Mouse (Mus musculus) embryonic facial prominence, embryonic 12.5 days (tissue): ENCODE measurements around the gene Ap2a1. TPM values are rescaled to one million over a fixed set of nuclear protein-coding genes. Genes with fewer than 3 reads are reported as not detected.

Source experiments
- ATAC-seq: fragments of 200-750 bp; cut with Nextera tagmentation; 2 replicates; pipeline ENCODE4 v1.8.0; 2017; ENCODE audit not compliant: insufficient number of reproducible peaks, insufficient read depth, low FRiP score, low TSS enrichment
- H3K27ac ChIP-seq: fragments of 300-500 bp; sonication (generic); 2 replicates; pipeline ENCODE4 v1.5.1; 2016; ENCODE audit warnings: mild to moderate bottlenecking
- H3K27me3 ChIP-seq: fragments of 300-500 bp; sonication (generic); 2 replicates; pipeline ENCODE4 v1.6.1; 2016; ENCODE audit warnings: mild to moderate bottlenecking, moderate library complexity
- H3K36me3 ChIP-seq: fragments of 300-500 bp; sonication (generic); 2 replicates; pipeline ENCODE4 v1.6.1; 2016; ENCODE audit warnings: mild to moderate bottlenecking
- H3K4me1 ChIP-seq: fragments of 300-500 bp; sonication (generic); 2 replicates; pipeline ENCODE4 v1.6.1; 2016
- H3K4me2 ChIP-seq: fragments of 300-500 bp; sonication (generic); replicated peaks from 2 replicates; pipeline ENCODE4 v1.6.1; 2016; ENCODE audit warnings: mild to moderate bottlenecking, moderate library complexity
- H3K4me3 ChIP-seq: fragments of 300-500 bp; sonication (generic); 2 replicates; pipeline ENCODE4 v1.5.1; 2016; ENCODE audit warnings: mild to moderate bottlenecking
- H3K9ac ChIP-seq: fragments of 300-500 bp; sonication (generic); 2 replicates; pipeline ENCODE4 v1.6.1; 2016; ENCODE audit warnings: mild to moderate bottlenecking, moderate library complexity
- H3K9me3 ChIP-seq: fragments of 300-500 bp; sonication (generic); 2 replicates; pipeline ENCODE4 v1.6.1; 2016; ENCODE audit warnings: mild to moderate bottlenecking, moderate library complexity
- WGBS: fragments of 180-500 bp; shearing (Covaris S2); methylation state at CpG from one replicate; pipeline ENCODE4 v1.1.7; 2016; 5-methylcytosine and 5-hydroxymethylcytosine counted together
- polyA plus RNA-seq: library from polyadenylated mRNA; unstranded; fragments of >200 nt; fragmentation: Nextera tagmentation; extraction: Ambion mirVana; gene quantifications from 2 replicates; pipeline ENCODE4 v1.2.1, GENCODE M21; 2016

Gene Ap2a1
- polyA plus RNA-seq, 1 experiment from 2014 or later, result 84.7 TPM

DNA sequence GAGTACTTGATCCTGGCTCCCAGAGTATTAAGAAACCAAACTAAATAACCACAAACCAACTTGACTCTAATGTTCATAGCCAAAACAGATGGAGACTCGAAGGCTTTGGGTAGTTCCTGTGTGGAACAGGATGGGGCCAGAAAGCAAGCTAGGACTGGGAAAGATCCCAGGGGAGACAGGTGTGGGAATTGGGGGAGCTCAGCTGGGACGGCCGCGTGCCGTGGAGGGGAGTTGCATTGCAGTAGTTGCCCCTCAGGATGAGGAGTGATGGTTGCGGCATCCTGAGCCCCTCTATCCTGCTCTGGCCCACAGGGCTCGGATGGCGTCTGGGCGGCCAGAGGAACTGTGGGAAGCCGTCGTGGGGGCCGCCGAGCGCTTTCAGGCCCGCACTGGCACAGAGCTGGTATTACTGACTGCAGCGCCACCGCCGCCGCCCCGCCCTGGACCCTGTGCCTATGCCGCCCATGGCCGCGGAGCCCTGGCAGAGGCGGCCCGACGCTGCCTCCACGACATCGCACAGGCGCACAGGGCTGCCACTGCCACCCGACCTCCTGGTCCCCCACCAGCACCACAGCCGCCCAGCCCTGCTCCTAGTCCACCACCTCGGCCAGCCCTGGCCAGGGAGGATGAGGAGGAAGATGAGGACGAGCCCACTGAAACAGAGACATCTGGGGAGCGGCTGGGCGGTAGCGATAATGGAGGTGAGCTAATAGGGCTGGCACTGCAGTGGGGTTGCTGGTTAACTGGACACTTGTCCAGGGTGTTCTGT lies 76.9 kb downstream of the Ap2a1 start:
- 93% methylated on average over 36 of the region's 36 CpGs for WGBS
- no peak for ATAC-seq
- H3K4me3 ChIP-seq, result 0 out of 2 replicates have a peak overlapping the region, but pooled peaks have one; percentile 5
- peaks cover 38% of the 10 kb centered on the region for H3K4me1 ChIP-seq
- H3K9ac ChIP-seq, result no peak overlapping the region
- H3K36me3 ChIP-seq, result peaks cover 13% of the 10 kb centered on the region; the same call in 1 of the 2 replicates
- H3K4me2 ChIP-seq, result no peak overlapping the region
- H3K9me3 ChIP-seq, result no peaks in the 10 kb centered on the region
- H3K27ac ChIP-seq, result 0 out of 2 replicates have a peak overlapping the region, but pooled peaks have one; percentile 25
- H3K27me3 ChIP-seq, result no peaks in the 10 kb centered on the region

DNA sequence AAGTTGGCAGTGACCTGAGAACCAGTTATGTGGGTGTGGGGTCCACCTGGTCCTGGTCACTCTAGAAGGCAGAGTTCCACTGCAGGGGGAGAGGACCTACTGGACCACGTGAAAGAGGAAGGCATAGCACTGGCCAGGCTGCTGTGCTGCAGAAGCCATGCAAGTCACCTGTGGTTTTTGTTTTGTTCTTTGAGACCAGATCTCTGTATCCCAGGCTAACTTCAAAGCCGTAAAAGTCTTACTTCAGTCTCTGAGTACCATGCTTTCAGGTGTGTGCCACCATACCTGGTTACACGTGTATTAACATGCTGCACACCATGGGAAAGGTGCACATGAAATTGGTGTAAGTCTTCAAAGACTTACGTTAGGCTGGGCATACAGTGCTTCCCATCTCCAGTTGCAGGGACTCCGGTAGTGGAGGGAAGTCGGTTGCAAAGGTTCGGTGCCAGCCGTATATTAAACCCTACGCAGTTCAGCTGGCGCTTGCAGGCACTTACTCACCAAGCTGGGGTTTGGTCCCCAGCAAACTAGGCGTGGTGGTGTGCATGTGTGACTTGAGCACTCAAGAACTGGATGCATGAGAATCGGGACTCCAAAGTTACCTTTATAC lies 77.6 kb downstream of the Ap2a1 start:
- H3K9me3 ChIP-seq, result no peaks in the 10 kb centered on the region
- peaks cover 16% of the 10 kb centered on the region for H3K36me3 ChIP-seq
- WGBS, result 92% methylated on average over 12 of the region's 12 CpGs
- peaks cover 39% of the 10 kb centered on the region for H3K4me1 ChIP-seq
- no peak overlapping the region for H3K27ac ChIP-seq
- ATAC-seq, result no peak
- H3K27me3 ChIP-seq, result no peaks in the 10 kb centered on the region
- H3K9ac ChIP-seq, result peak overlapping the region; percentile 81; the same call in 1 of the 2 replicates
- no peak overlapping the region for H3K4me2 ChIP-seq
- H3K4me3 ChIP-seq, result peak overlapping the region; percentile 77; the same call in 1 of the 2 replicates

DNA sequence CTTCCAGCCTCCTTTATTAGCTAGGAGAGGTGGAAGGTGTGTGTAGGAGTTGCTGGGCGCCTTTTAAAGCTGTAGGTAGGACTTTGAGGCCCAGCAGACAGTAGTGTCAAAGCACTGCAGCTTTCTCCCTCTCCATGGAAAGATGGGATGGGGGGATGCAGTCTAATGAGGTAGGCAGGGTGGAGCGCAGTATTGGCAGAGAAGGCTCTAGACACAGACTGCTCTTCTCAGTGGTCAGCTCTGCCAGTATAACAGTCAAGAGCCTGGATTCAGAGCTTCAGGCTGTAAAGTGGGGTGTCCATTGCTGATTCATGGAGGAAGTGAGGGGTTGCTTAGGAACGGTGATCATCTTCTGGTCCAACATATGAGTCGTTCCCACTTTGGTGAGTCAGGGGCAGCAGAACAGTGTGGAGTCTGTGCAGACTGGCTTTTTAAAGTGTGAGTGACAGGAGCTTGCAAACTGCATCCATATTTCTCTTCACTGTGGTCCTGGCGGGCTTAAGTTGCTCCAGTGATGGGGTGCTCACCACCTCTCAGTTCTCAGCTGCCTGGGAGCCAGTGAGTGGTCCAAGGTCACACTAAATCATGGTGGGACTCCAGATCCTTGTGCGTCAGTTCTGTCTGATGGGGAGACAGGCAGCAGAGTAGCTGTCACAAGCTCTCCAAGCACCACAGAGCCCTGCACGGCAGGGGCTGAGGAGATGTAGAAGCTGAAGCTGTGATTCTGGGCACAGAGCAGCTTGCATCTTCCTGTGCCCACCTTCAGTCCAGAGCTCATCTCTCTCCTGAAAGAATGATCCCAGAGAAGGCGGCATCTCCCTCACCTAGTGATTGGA lies 78.3 kb downstream of the Ap2a1 start:
- Histone ChIP-seq H3K9me3 (no peaks in the 10 kb centered on the region), H3K36me3 (peaks cover 23% of the 10 kb centered on the region), H3K27me3 (no peaks in the 10 kb centered on the region), H3K4me3 (peak overlapping the region; percentile 77), H3K27ac (peak overlapping the region; percentile 96), H3K4me1 (peaks cover 34% of the 10 kb centered on the region), H3K9ac (peak overlapping the region; percentile 81), H3K4me2 (peak overlapping the region; percentile 85)
- WGBS, result 78% methylated on average over 8 of the region's 8 CpGs
- ATAC-seq, result no peak

Other genes starting within 250 kb of the Ap2a1 start
- gene Izumo2, start 220.8 kb downstream of the Ap2a1 start, polyA plus RNA-seq, result not detected in 2 replicates
- 36.4 and 36.7 TPM in 2 replicates for gene Vrk3, start 181.1 kb downstream of the Ap2a1 start, polyA plus RNA-seq
- 2.3 and 2.6 TPM in 2 replicates for gene Zfp473, start 178.4 kb downstream of the Ap2a1 start, polyA plus RNA-seq
- 102 and 104 TPM in 2 replicates for gene Nup62, start 113.4 kb downstream of the Ap2a1 start, polyA plus RNA-seq
- 1.2 and 2.5 TPM in 2 replicates for gene Il4i1, start 113.1 kb downstream of the Ap2a1 start, polyA plus RNA-seq
- gene Atf5, start 112.8 kb downstream of the Ap2a1 start, polyA plus RNA-seq, result 5.3 and 5.8 TPM in 2 replicates
- 116 and 120 TPM in 2 replicates for gene Akt1s1, start 80.5 kb downstream of the Ap2a1 start, polyA plus RNA-seq
- 94.3 and 105 TPM in 2 replicates for gene Tbc1d17, start 80.4 kb downstream of the Ap2a1 start, polyA plus RNA-seq
- 29.0 and 30.4 TPM in 2 replicates for gene Pnkp, start 72.4 kb downstream of the Ap2a1 start, polyA plus RNA-seq
- gene Ptov1, start 59.7 kb downstream of the Ap2a1 start, polyA plus RNA-seq, result 696 and 750 TPM in 2 replicates
- gene Med25, start 36.8 kb downstream of the Ap2a1 start, polyA plus RNA-seq, result 113 and 123 TPM in 2 replicates
- gene Fuz, start 33.4 kb downstream of the Ap2a1 start, polyA plus RNA-seq, result 22.4 and 23.3 TPM in 2 replicates
- gene Tsks, start 13.7 kb upstream of the Ap2a1 start, polyA plus RNA-seq, result 0.11 and 0.19 TPM in 2 replicates
- gene Cpt1c, start 45.4 kb upstream of the Ap2a1 start, polyA plus RNA-seq, result 32.9 and 35.6 TPM in 2 replicates
- gene Prmt1, start 57.1 kb upstream of the Ap2a1 start, polyA plus RNA-seq, result 660 and 677 TPM in 2 replicates
- gene Irf3, start 68.2 kb upstream of the Ap2a1 start, polyA plus RNA-seq, result 93.3 and 95.7 TPM in 2 replicates
- gene Bcl2l12, start 69.2 kb upstream of the Ap2a1 start, polyA plus RNA-seq, result 79.9 and 83.5 TPM in 2 replicates
- gene Scaf1, start 86.9 kb upstream of the Ap2a1 start, polyA plus RNA-seq, result 43.8 and 47.7 TPM in 2 replicates
- 23.6 and 26.1 TPM in 2 replicates for gene Rras, start 88.5 kb upstream of the Ap2a1 start, polyA plus RNA-seq
- gene Prr12, start 123.4 kb upstream of the Ap2a1 start, polyA plus RNA-seq, result 13.7 and 16.8 TPM in 2 replicates
- gene Nosip, start 132.9 kb upstream of the Ap2a1 start, polyA plus RNA-seq, result 63.0 and 64.4 TPM in 2 replicates
- 23.9 and 25.0 TPM in 2 replicates for gene Prrg2, start 133.2 kb upstream of the Ap2a1 start, polyA plus RNA-seq
- gene Rcn3, start 162.7 kb upstream of the Ap2a1 start, polyA plus RNA-seq, result 302 and 306 TPM in 2 replicates
- gene Fcgrt, start 174.4 kb upstream of the Ap2a1 start, polyA plus RNA-seq, result 25.8 and 26.0 TPM in 2 replicates
- gene Rps11, start 194.9 kb upstream of the Ap2a1 start, polyA plus RNA-seq, result 1,448 and 1,491 TPM in 2 replicates
- 1,339 and 1,342 TPM in 2 replicates for gene Rpl13a, start 199.3 kb upstream of the Ap2a1 start, polyA plus RNA-seq
- 0.22 and 0.27 TPM in 2 replicates for gene Gm45713, start 206.7 kb upstream of the Ap2a1 start, polyA plus RNA-seq
- gene Flt3l, start 206.9 kb upstream of the Ap2a1 start, polyA plus RNA-seq, result 0.67 and 1.1 TPM in 2 replicates
- 90.4 and 93.0 TPM in 2 replicates for gene Pih1d1, start 224.8 kb upstream of the Ap2a1 start, polyA plus RNA-seq
- 43.8 and 45.2 TPM in 2 replicates for gene Aldh16a1, start 225.1 kb upstream of the Ap2a1 start, polyA plus RNA-seq
- gene Slc17a7, start 234.5 kb upstream of the Ap2a1 start, polyA plus RNA-seq, result 0.73 and 0.79 TPM in 2 replicates